Mouse (Mus musculus) heart, postnatal 14 days (tissue): Measurements from ENCODE around the gene Tgm4. TPM values are rescaled to one million over a fixed set of nuclear protein-coding genes. Genes with fewer than 3 reads are reported as not detected.

ENCODE experiments used
- DNase-seq, 2 experiments: peaks; one replicate each; pipeline ENCODE4 v3.0.0; 2021 to 2022
- intact Hi-C: fragments of 180-260 bp; cut with DNase I; formaldehyde crosslinking; loops from one replicate; pipeline ENCODE4 v1.15.1; 2025
- long read RNA-seq, 2 experiments: library from polyadenylated mRNA; stranded (forward); transcript quantifications; one replicate each; pipeline ENCODE4 v2.0.0; 2021
- total RNA-seq, 2 experiments: library from RNA; stranded (reverse); gene quantifications; 2 replicates each; pipeline ENCODE4 v1.2.3; 2021

The Tgm4 gene
- not detected for total RNA-seq
- long read RNA-seq, experiment 1, partial matches to known transcripts, result 0 of 1 reads
- long read RNA-seq, experiment 1, other reads (novel, unspliced or antisense), result 1 of 1 reads
- long read RNA-seq, experiment 2, result 0 reads

DNA sequence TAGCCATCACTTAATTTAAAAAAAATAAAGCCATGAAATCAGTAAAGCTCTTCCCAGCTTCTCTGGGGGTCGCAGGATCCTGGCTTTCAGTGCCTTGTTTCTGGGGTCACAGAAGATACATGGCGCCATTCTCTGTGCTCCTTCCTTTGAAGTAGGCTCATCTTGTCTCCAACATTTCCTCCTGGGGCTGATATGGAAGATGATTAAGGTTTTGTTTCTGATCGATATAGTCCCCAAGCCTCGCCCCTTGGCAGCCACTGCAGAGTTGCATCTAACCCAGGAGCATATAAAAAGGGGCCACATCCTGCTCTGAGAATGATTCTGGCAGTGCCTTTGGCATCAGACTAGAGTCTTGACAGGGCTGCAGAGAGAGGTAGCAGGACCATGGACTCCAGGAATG, at the start of gene Tgm4:
Gene Tgm4 (plus strand): TSS at position 301 of the 400 bp plus-strand sequence.
- intact Hi-C loops, result no loop called here
- no peak for DNase-seq

DNA sequence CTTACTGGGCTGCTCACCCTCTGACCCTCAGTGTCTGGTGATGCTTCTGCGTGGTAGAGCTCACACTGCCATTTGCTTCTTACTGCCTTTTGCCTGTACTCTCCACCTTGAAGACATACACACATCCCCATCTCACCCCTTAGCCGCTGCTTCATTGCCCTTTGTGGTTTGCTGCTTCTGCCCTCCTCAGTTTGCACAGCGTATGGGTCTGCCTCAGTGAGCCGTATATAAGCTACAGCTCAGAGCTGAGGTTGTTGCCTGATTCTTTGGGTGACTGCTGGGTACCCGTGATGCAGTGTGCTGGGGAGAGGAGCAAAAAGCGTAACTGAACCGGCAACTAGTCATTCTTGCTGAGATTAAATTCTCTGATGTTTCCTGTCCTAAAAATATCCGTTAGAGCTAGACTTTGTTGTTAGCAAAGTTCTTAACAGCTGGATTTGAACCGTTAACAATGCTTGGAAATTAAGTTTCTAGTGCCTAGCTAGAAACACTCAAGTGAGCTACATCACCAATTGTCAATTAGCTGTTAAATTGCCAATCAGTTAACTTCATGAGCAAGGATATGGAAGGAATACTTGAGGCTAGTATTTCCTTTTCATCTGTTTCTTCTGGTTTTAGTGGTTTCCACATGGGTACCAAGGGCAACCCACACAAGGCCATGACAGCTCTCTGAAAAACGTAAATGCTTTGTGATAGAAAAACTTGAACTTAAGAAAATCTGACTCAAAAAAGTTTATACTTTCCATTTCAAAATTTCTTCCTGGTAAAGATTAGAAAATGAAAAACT, 35.9 kb upstream of the Tgm4 start:
- DNase-seq, result no peak

DNA sequence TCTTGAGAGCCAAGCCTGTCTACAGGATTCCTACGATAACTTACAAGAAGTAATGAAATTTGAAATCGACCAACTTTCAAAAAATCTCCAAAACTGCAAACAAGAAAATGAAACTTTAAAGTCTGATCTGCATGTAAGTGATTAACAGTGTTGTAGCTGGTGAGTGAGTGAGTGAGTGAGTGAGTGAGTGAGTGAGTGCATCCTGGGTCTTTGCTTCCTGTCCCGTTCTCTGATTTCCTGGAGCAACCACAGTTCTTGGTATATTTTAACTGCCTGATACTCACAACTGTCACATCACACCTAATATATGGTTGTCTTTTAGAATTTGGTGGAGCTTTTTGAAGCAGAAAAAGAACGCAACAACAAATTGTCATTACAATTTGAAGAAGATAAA, 35.3 kb upstream of the Tgm4 start:
- DNase-seq, result no peak
- intact Hi-C loops, result no loop called here

More for the DNA sequence above, 35.9 kb upstream of the Tgm4 start:
- intact Hi-C loops, result no loop called here

GRCm38 (mm10) chr9:123004718-123005117, 29.8 kb upstream of the Tgm4 start:
- no peak for DNase-seq
- intact Hi-C loops, result no loop called here

- DNase-seq, result no peak
- intact Hi-C loops, result no loop called here
Observed at GRCm38 (mm10) chr9:123006071-123006470, 28.5 kb upstream of the Tgm4 start.

DNA sequence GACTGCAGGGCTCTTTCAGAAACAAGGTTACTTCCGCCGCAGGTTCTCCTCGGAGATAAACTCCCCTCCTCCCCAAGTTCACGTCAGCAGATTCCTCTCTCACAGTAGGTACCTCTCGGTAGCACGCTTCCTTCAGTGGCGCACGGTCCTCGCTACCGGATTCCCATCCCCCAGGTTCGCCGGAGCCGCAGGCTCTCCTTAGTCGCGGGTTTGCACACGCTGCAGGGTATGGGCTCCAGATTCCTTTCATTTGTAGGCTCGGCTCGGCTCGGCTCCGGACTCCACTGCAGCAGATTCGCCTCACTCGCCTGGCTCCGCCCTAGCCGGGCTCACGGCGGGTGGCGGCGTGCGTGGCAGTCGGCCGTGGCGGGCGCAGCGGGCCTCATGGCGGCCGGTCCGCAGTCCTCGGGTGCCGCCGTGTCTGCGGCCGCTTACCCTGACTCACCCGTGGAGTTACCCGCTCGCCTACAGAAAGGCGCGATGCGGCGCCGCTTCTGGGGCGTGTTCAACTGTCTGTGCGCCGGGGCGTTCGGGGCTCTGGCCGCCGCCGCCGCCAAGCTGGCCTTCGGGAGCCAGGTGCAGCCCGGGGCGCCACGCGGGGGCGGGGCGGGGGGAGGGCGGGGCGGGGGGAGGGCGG, 13.4 kb upstream of the Tgm4 start, which contains the start of gene Tmem42:
Gene Tmem42 (plus strand): TSS at position 332 of the 637 bp plus-strand sequence.
- intact Hi-C loops, result loop anchor here (10.0 kb wide), 1 partner anchor 504 kb away; the partner anchor contains the start of gene Sacm1l

GRCm38 (mm10) chr9:123021636-123022379, 12.7 kb upstream of the Tgm4 start:
- intact Hi-C loops, result loop anchor here (10.0 kb wide), 1 partner anchor 503 kb away; the partner anchor contains the start of gene Sacm1l
- no peak for DNase-seq

More for the DNA sequence above, 13.4 kb upstream of the Tgm4 start, which contains the start of gene Tmem42:
- peak; percentile 85 to 87 for DNase-seq

DNA sequence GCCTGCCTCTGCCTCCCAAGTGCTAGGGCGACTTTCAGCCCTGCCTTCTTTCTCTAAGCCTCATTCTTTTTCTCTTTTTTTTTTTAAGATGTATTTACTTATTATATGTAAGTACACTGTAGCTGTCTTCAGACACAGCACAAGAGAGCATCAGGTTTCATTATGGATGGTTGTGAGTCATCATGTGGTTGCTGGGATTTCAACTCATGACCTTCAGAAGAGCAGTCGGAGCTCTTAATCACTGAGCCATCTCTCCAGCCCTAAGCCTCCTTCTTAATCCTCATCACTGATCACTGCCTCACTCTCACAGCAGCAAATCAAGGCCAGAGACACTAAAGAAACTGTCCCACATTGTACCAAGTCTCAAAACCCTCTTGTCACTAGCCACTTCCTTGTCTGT, 10.3 kb upstream of the Tgm4 start:
- DNase-seq, result no peak
- intact Hi-C loops, result loop anchor here (10.0 kb wide), 1 partner anchor 501 kb away; the partner anchor contains the start of gene Sacm1l

GRCm38 (mm10) chr9:123031496-123032246, 2.9 kb upstream of the Tgm4 start:
- intact Hi-C loops, result no loop called here
- no peak for DNase-seq

DNA sequence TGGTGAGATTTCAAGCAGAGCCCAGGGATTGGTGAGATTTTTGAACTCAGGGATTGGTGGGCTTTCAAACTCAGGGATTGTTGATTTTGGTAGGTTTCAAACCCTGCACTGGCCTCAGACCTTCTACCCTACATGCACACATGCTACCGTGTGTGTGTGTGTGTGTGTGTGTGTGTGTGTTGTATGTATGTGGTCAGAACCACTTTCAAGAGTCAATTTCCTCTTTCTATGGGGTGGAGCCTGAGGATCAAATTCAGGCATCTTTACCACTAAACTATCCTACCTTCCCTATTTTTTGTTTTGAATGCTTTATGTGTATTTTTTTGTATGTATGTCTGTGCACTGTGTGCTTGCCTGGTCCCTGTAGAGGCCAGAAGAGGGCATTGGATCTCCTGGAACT, 13.1 kb downstream of the Tgm4 start:
- intact Hi-C loops, result no loop called here
- DNase-seq, result no peak

- no peak for DNase-seq
- intact Hi-C loops, result no loop called here
Observed at GRCm38 (mm10) chr9:123058724-123059292, 24.3 kb downstream of the Tgm4 start.

DNA sequence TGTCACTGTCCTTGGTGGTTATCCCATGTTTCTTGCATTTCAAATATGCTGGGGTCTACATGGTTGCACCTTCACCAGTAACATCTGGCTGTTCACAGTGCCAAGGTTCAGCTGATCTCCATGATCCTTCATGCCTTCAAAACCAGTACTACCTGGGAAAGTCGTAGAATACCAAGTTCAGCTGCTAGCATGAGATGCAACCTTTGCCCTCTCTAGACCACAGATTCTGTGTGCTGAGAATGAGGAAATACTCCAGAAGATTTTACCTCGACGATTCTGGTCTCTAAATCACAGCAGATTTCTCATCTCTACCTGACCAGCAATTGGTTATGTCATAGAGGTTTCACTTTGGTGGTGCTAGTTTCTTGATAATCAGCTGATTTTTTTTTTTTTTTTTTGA, 25.6 kb downstream of the Tgm4 start:
- no peak for DNase-seq
- intact Hi-C loops, result no loop called here

- no peak for DNase-seq
- intact Hi-C loops, result no loop called here
Observed at GRCm38 (mm10) chr9:123079149-123079548, 44.6 kb downstream of the Tgm4 start.

- no peak for DNase-seq
Observed at GRCm38 (mm10) chr9:123080355-123080754, 45.8 kb downstream of the Tgm4 start.

GRCm38 (mm10) chr9:123080796-123081195, 46.3 kb downstream of the Tgm4 start:
- DNase-seq, result no peak
- intact Hi-C loops, result no loop called here

More at GRCm38 (mm10) chr9:123080355-123080754, 45.8 kb downstream of the Tgm4 start:
- intact Hi-C loops, result no loop called here

DNA sequence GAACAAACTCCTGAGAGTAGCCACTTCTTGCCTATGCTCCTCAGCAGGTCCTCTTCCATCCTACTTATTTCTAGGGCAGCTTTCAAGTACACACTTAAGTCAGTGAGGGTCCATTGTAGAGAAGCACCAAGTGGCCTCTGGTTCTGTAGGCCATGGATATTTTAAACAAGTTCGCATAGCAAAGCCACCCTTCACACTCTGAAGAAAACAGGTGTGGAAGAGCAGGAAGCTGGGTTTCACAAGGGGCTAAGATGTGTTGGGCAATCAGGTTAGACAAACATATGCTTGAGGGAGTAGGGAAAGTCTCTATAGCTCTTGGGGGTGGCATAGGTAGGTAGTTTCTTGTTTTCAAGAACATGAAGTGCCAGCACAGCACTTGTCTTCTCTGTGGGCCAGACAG, 50.8 kb downstream of the Tgm4 start:
- no peak for DNase-seq
- intact Hi-C loops, result no loop called here

- DNase-seq, result no peak
- intact Hi-C loops, result no loop called here
Observed at GRCm38 (mm10) chr9:123087558-123087957, 53.0 kb downstream of the Tgm4 start.

GRCm38 (mm10) chr9:123090844-123091243, 56.3 kb downstream of the Tgm4 start:
- intact Hi-C loops, result no loop called here
- DNase-seq, result no peak

DNA sequence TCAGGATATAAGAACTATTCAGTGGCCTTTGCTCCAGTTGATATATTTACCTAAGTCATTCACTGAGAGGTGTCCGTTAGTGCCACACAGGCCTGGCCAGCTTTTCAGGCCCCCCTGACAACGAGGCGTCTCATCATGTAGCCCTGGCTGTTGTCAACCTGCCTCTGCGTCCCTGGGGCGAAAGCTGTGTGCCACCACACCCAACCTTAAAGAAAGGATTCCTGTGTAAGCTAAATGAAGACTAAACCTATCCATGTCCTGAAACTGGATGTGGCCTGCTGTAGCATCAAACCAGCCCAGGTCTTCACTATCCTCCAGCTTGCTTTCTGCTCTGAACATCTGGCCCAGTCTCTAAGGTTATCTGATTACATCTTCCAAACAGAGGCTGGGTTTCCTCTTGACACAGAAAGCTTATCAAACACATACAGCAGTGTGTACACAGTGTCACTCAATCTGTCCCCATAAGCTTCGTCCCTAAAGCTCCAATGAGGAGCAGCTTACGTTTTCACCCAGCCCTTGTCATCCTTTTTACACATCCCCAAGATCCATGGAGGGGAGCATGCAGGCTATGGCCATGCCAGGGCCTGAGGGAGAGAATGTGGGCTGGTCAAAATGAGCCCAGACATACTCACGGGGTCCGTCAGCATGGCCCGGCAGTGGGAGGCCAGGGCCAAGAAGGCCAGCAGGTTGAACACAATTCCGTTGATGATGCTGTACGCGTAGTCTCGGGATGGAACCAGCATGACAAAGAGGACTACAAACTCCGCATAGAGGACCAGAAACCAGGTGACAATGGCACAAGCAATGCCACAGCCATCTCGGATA, 65.3 kb downstream of the Tgm4 start:
- intact Hi-C loops, result no loop called here
- no peak for DNase-seq
